ENCODE assay signal across 33 mouse cellular contexts in the genomic region with DNA sequence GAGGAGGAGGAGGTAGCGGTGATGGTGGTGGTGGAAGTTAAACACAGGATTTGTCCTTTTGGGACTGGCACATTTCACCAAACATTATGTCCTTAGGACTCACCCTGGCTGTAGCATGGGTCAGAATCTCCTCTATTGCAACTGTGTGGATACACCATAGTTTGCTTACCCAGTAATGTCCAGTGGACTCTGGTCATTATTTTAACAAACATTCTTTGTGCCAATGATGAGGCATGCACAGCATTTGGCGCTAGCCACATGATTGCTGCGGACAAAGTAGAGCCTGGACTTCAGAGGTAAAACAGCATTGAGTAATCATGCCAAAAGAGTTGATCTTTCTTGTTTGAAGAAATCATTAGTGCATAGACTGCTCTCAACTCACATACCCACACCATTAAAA. TPM values are rescaled to one million over a fixed set of nuclear protein-coding genes. Genes with fewer than 3 reads are reported as not detected.
A peak's percentile ranks its signal among the peaks of the same experiment; 100 is the strongest.
DNase-seq lines count a peak whose midpoint lies in the region; ATAC-seq and TF ChIP-seq lines count a peak whose summit lies in the region.
"Had no signal": no experiment of that assay in that cellular context is flagged by ENCODE, and none has a peak within 500 bp of the region (broad histone marks: within the 10 kb centered on the region; RNA-seq: fewer than 3 reads in every experiment).

No protein-coding gene starts in this region.

- DNase-seq in kidney, adult 18-20 months = peak; percentile 28
- peak; percentile 56 for DNase-seq in kidney, adult 9 months
- DNase-seq in kidney, postnatal 10 days = no peak
- DNase-seq in liver, embryonic 11.5 days (ENCODE audit: low spot score) = no peak
- peak; percentile 41 for DNase-seq in liver, postnatal 0 days
- DNase-seq in adrenal gland, adult 2 months = no peak
- DNase-seq: adrenal gland, postnatal 10 days; adrenal gland, postnatal 36 days; cerebellum, adult 18-20 months; cerebellum, adult 9-10 months; cerebellum, postnatal 14 days; gastrocnemius, postnatal 10 days; gastrocnemius, postnatal 36 days; heart, postnatal 10 days; heart, postnatal 36 days had no signal

- no peaks in the 10 kb centered on the region for H3K9me3 ChIP-seq in kidney, embryonic 15.5 days (replicated peaks)
- H3K9me3 ChIP-seq in liver, embryonic 16.5 days (replicated peaks; ENCODE audit: control insufficient read depth, low read length) = no peaks in the 10 kb centered on the region
- no peaks in the 10 kb centered on the region for H3K9me3 ChIP-seq in liver, embryonic 11.5 days (ENCODE audit: control insufficient read depth, low read length)
- H3K9me3 ChIP-seq in liver, postnatal 0 days (ENCODE audit: low read length) = no peaks in the 10 kb centered on the region
- H3K9me3 ChIP-seq: forebrain, embryonic 10.5 days; forebrain, embryonic 13.5 days; heart, embryonic 12.5 days; heart, embryonic 15.5 days; hindbrain, embryonic 10.5 days; hindbrain, embryonic 13.5 days had no signal

- no peaks in the 10 kb centered on the region for H3K36me3 ChIP-seq in kidney, embryonic 15.5 days
- no peaks in the 10 kb centered on the region for H3K36me3 ChIP-seq in liver, embryonic 16.5 days (ENCODE audit: control insufficient read depth, insufficient read depth)
- no peaks in the 10 kb centered on the region for H3K36me3 ChIP-seq in liver, embryonic 11.5 days (ENCODE audit: control insufficient read depth, insufficient read depth, low read length)
- H3K36me3 ChIP-seq in liver, postnatal 0 days (replicated peaks; ENCODE audit: insufficient read depth, low read length) = no peaks in the 10 kb centered on the region
- H3K36me3 ChIP-seq: forebrain, embryonic 10.5 days; heart, embryonic 12.5 days; heart, embryonic 15.5 days; hindbrain, embryonic 10.5 days; hindbrain, embryonic 13.5 days had no signal

- H3K27me3 ChIP-seq in kidney, embryonic 15.5 days = no peaks in the 10 kb centered on the region; the same call in 1 of the 2 replicates
- H3K27me3 ChIP-seq in liver, embryonic 16.5 days (ENCODE audit: control insufficient read depth, insufficient read depth, low read depth, low read length) = no peaks in the 10 kb centered on the region
- no peaks in the 10 kb centered on the region for H3K27me3 ChIP-seq in liver, embryonic 11.5 days (replicated peaks; ENCODE audit: control insufficient read depth, insufficient read depth, low read length)
- H3K27me3 ChIP-seq in liver, postnatal 0 days (ENCODE audit: insufficient read depth, low read length) = no peaks in the 10 kb centered on the region
- H3K27me3 ChIP-seq: forebrain, embryonic 13.5 days; heart, embryonic 15.5 days; hindbrain, embryonic 13.5 days had no signal

- no peak for ATAC-seq in kidney, embryonic 15.5 days (replicated peaks; ENCODE audit: low FRiP score)
- peak; percentile 71 for ATAC-seq in liver, embryonic 16.5 days (ENCODE audit: low read depth)
- no peak for ATAC-seq in liver, embryonic 11.5 days (replicated peaks; ENCODE audit: low FRiP score)
- ATAC-seq in liver, postnatal 0 days = peak; percentile 98
- ATAC-seq: activated CD4-positive, CD25-positive, alpha-beta regulatory T cell, adult 4 months; CD4-positive, CD25-positive, alpha-beta regulatory T cell, adult 4 months; forebrain, embryonic 13.5 days; forebrain, embryonic 16.5 days had no signal

- 96% methylated on average over 3 of the region's 3 CpGs for WGBS in kidney, embryonic 15.5 days
- WGBS in liver, embryonic 16.5 days (ENCODE audit: insufficient replicate concordance) = 62% methylated on average over 3 of the region's 3 CpGs
- 94% methylated on average over 3 of the region's 3 CpGs for WGBS in liver, embryonic 11.5 days
- 69% methylated on average over 3 of the region's 3 CpGs for WGBS in liver, postnatal 0 days (ENCODE audit: insufficient replicate concordance)

- H3K4me1 ChIP-seq in kidney, embryonic 15.5 days = no peaks in the 10 kb centered on the region
- no peaks in the 10 kb centered on the region for H3K4me1 ChIP-seq in liver, embryonic 16.5 days (ENCODE audit: control insufficient read depth, low read depth, low read length)
- H3K4me1 ChIP-seq in liver, embryonic 11.5 days (replicated peaks; ENCODE audit: control insufficient read depth, insufficient read depth, low read length) = no peaks in the 10 kb centered on the region
- peaks cover 8% of the 10 kb centered on the region for H3K4me1 ChIP-seq in liver, postnatal 0 days (ENCODE audit: insufficient read depth)
- H3K4me1 ChIP-seq: forebrain, embryonic 10.5 days; forebrain, embryonic 13.5 days; heart, embryonic 12.5 days; heart, embryonic 15.5 days; hindbrain, embryonic 10.5 days had no signal

- H3K4me2 ChIP-seq in kidney, embryonic 15.5 days = no peak overlapping the region
- no peak overlapping the region for H3K4me2 ChIP-seq in liver, embryonic 16.5 days (ENCODE audit: low read depth, low read length)
- H3K4me2 ChIP-seq in liver, embryonic 11.5 days = no peak overlapping the region
- no peak overlapping the region for H3K4me2 ChIP-seq in liver, postnatal 0 days (ENCODE audit: low read depth, low read length)
- H3K4me2 ChIP-seq: forebrain, embryonic 13.5 days; heart, embryonic 12.5 days; heart, embryonic 15.5 days; hindbrain, embryonic 13.5 days had no signal

- TF ChIP-seq EP300 in liver, postnatal 0 days (IDR thresholded peaks at IDR 0.05; ENCODE audit: low read depth) = peak; percentile 71

- no peak overlapping the region for H3K27ac ChIP-seq in kidney, embryonic 15.5 days
- H3K27ac ChIP-seq in liver, embryonic 16.5 days (ENCODE audit: low read length) = no peak overlapping the region
- no peak overlapping the region for H3K27ac ChIP-seq in liver, embryonic 11.5 days (ENCODE audit: low read depth, low read length)
- peak overlapping the region; percentile 92 for H3K27ac ChIP-seq in liver, postnatal 0 days (ENCODE audit: low read depth)
- H3K27ac ChIP-seq: forebrain, embryonic 10.5 days; forebrain, embryonic 13.5 days; heart, embryonic 15.5 days; hindbrain, embryonic 10.5 days; hindbrain, embryonic 13.5 days had no signal

- no peak for TF ChIP-seq CTCF in liver, postnatal 0 days (IDR thresholded peaks at IDR 0.05; ENCODE audit: low read depth)

- H3K9ac ChIP-seq in kidney, embryonic 15.5 days = no peak overlapping the region
- no peak overlapping the region for H3K9ac ChIP-seq in liver, embryonic 16.5 days (ENCODE audit: low read depth, low read length)
- H3K9ac ChIP-seq in liver, embryonic 11.5 days (ENCODE audit: low read depth, low read length) = no peak overlapping the region
- no peak overlapping the region for H3K9ac ChIP-seq in liver, postnatal 0 days (replicated peaks)
- H3K9ac ChIP-seq: forebrain, embryonic 13.5 days; heart, embryonic 12.5 days; heart, embryonic 15.5 days; hindbrain, embryonic 13.5 days had no signal

- H3K4me3 ChIP-seq in kidney, embryonic 15.5 days (replicated peaks) = no peak overlapping the region
- no peak overlapping the region for H3K4me3 ChIP-seq in liver, embryonic 16.5 days (ENCODE audit: low read depth, low read length)
- H3K4me3 ChIP-seq in liver, embryonic 11.5 days (ENCODE audit: low read depth, low read length) = no peak overlapping the region
- no peak overlapping the region for H3K4me3 ChIP-seq in liver, postnatal 0 days (ENCODE audit: low read depth, low read length)
- H3K4me3 ChIP-seq: forebrain, embryonic 10.5 days; forebrain, embryonic 13.5 days; heart, embryonic 12.5 days; heart, embryonic 15.5 days; hindbrain, embryonic 10.5 days; hindbrain, embryonic 13.5 days had no signal

RNA-seq across cellular contexts. Expression of a gene that starts 17.3 kb away (rescaled TPM):
- polyA plus RNA-seq in kidney, embryonic 15.5 days (2015; fragmentation: Nextera tagmentation; extraction: Ambion mirVana) = not detected in 2 replicates
- polyA plus RNA-seq in liver, embryonic 16.5 days (2015; fragmentation: Nextera tagmentation; extraction: Ambion mirVana) = not detected in 2 replicates
- polyA plus RNA-seq in liver, embryonic 11.5 days (2014; fragmentation: Nextera tagmentation; extraction: Ambion mirVana) = not detected in 2 replicates
- polyA plus RNA-seq in liver, postnatal 0 days (2015; fragmentation: Nextera tagmentation; extraction: Ambion mirVana) = not detected in 2 replicates
- total RNA-seq in adrenal gland, adult 2 months (2021) = not detected
- not detected in 2 replicates for polyA plus RNA-seq in adrenal gland, adult 2 months (2012; rRNA removed)
- total RNA-seq: adrenal gland, postnatal 10 days; adrenal gland, postnatal 36 days; gastrocnemius, adult 18-20 months; gastrocnemius, postnatal 10 days; gastrocnemius, postnatal 36 days; granulocyte monocyte progenitor cell, adult 5-6 weeks; heart, adult 8-10 months; heart, postnatal 10 days; heart, postnatal 36 days; MEL had no signal
- polyA plus RNA-seq: activated CD4-positive, CD25-positive, alpha-beta regulatory T cell, adult 4 months; C2C12; CD4-positive, CD25-positive, alpha-beta regulatory T cell, adult 4 months; embryonic facial prominence, embryonic 11.5 days; embryonic facial prominence, embryonic 14.5 days; forebrain, embryonic 10.5 days; forebrain, embryonic 13.5 days; forebrain, embryonic 16.5 days; heart, embryonic 12.5 days; heart, embryonic 15.5 days; hindbrain, embryonic 10.5 days; hindbrain, embryonic 13.5 days had no signal

RNA-seq across cellular contexts. Expression of a gene that starts 57.8 kb away (rescaled TPM):
- 69.8 and 71.3 TPM in 2 replicates for polyA plus RNA-seq in kidney, embryonic 15.5 days (2015; fragmentation: Nextera tagmentation; extraction: Ambion mirVana)
- polyA plus RNA-seq in liver, embryonic 16.5 days (2015; fragmentation: Nextera tagmentation; extraction: Ambion mirVana) = 13.8 and 15.4 TPM in 2 replicates
- polyA plus RNA-seq in liver, embryonic 11.5 days (2014; fragmentation: Nextera tagmentation; extraction: Ambion mirVana) = 14.9 and 15.4 TPM in 2 replicates
- polyA plus RNA-seq in liver, postnatal 0 days (2015; fragmentation: Nextera tagmentation; extraction: Ambion mirVana) = 11.8 and 12.3 TPM in 2 replicates
- 10 to 100 TPM; 32.6 to 47.8 TPM for total RNA-seq in adrenal gland, adult 2 months (2021)
- polyA plus RNA-seq in adrenal gland, adult 2 months (2012; rRNA removed) = 11.0 and 12.3 TPM in 2 replicates

RNA-seq across cellular contexts. Expression of a gene that starts 59.0 kb away (rescaled TPM):
- 1.9 TPM in 1 of 2 replicates, not detected in the other for polyA plus RNA-seq in kidney, embryonic 15.5 days (2015; fragmentation: Nextera tagmentation; extraction: Ambion mirVana)
- not detected in 2 replicates for polyA plus RNA-seq in liver, embryonic 16.5 days (2015; fragmentation: Nextera tagmentation; extraction: Ambion mirVana)
- polyA plus RNA-seq in liver, embryonic 11.5 days (2014; fragmentation: Nextera tagmentation; extraction: Ambion mirVana) = not detected in 2 replicates
- not detected in 2 replicates for polyA plus RNA-seq in liver, postnatal 0 days (2015; fragmentation: Nextera tagmentation; extraction: Ambion mirVana)
- total RNA-seq in adrenal gland, adult 2 months (2021) = not detected
- 2.1 TPM in 1 of 2 replicates, not detected in the other for polyA plus RNA-seq in adrenal gland, adult 2 months (2012; rRNA removed)
- total RNA-seq: adrenal gland, postnatal 10 days; adrenal gland, postnatal 36 days; gastrocnemius, adult 18-20 months; gastrocnemius, postnatal 10 days; gastrocnemius, postnatal 36 days; granulocyte monocyte progenitor cell, adult 5-6 weeks; heart, adult 8-10 months; heart, postnatal 10 days; heart, postnatal 36 days; MEL had no signal
- polyA plus RNA-seq: activated CD4-positive, CD25-positive, alpha-beta regulatory T cell, adult 4 months; C2C12; CD4-positive, CD25-positive, alpha-beta regulatory T cell, adult 4 months; embryonic facial prominence, embryonic 11.5 days; embryonic facial prominence, embryonic 14.5 days; forebrain, embryonic 10.5 days; forebrain, embryonic 13.5 days; forebrain, embryonic 16.5 days; heart, embryonic 12.5 days; heart, embryonic 15.5 days; hindbrain, embryonic 10.5 days; hindbrain, embryonic 13.5 days had no signal

Comparison
In these comparisons a context has a peak if more than half of its experiments do, and no peak if none do; other contexts are left out.
1. DNase-seq: peak in kidney, adult 18-20 months (single experiment), kidney, adult 9 months (single experiment) and liver, postnatal 0 days (single experiment); none in kidney, postnatal 10 days (single experiment), liver, embryonic 11.5 days (single experiment) and adrenal gland, adult 2 months (single experiment).
2. ATAC-seq: peak in liver, embryonic 16.5 days (single experiment) and liver, postnatal 0 days (single experiment); none in kidney, embryonic 15.5 days (single experiment) and liver, embryonic 11.5 days (single experiment).